In genomic region chr6:128467298-128467697, GRCm38 (mm10) we compare ENCODE assay signal across 12 mouse cellular contexts. TPM values are rescaled to one million over a fixed set of nuclear protein-coding genes. Genes with fewer than 3 reads are reported as not detected.
DNase-seq lines count a peak whose midpoint lies in the region; ATAC-seq and TF ChIP-seq lines count a peak whose summit lies in the region.
"Had no signal": no experiment of that assay in that cellular context is flagged by ENCODE, and none has a peak within 500 bp of the region (broad histone marks: within the 10 kb centered on the region; RNA-seq: fewer than 3 reads in every experiment).

No protein-coding gene starts in this region.

- peak; percentile 32; the same call in 1 of the 2 replicates for TF ChIP-seq CTCF in kidney, adult 2 months (conservative IDR thresholded peaks at IDR 0.05; ENCODE audit: insufficient read depth, insufficient read length, low read depth, low read length)
- TF ChIP-seq CTCF in stomach, postnatal 0 days (IDR thresholded peaks at IDR 0.05; ENCODE audit: low read depth) = peak; percentile 43
- no peak for TF ChIP-seq CTCF in forebrain, postnatal 0 days (IDR thresholded peaks at IDR 0.05; ENCODE audit: low read depth)

- H3K4me2 ChIP-seq in stomach, postnatal 0 days (replicated peaks; ENCODE audit: low read depth) = no peak overlapping the region
- H3K4me2 ChIP-seq in forebrain, postnatal 0 days (ENCODE audit: low read depth) = no peak overlapping the region
- H3K4me2 ChIP-seq: intestine, embryonic 15.5 days had no signal

- ATAC-seq in stomach, postnatal 0 days (ENCODE audit: low FRiP score, low TSS enrichment) = no peak
- no peak for ATAC-seq in forebrain, postnatal 0 days
- ATAC-seq in megakaryocyte-erythroid progenitor cell, adult 5-6 weeks (replicated peaks; ENCODE audit: low FRiP score, low TSS enrichment, poor library complexity, severe bottlenecking) = no peak
- ATAC-seq: intestine, embryonic 15.5 days had no signal

- no peak overlapping the region for H3K27ac ChIP-seq in kidney, adult 2 months (ENCODE audit: insufficient read depth, low read depth, low read length)
- H3K27ac ChIP-seq in stomach, postnatal 0 days (replicated peaks) = no peak overlapping the region
- no peak overlapping the region for H3K27ac ChIP-seq in forebrain, postnatal 0 days (ENCODE audit: low read depth, low read length)
- H3K27ac ChIP-seq: intestine, embryonic 15.5 days had no signal

- no peaks in the 10 kb centered on the region for H3K9me3 ChIP-seq in stomach, postnatal 0 days (ENCODE audit: control insufficient read depth, low read length)
- no peaks in the 10 kb centered on the region for H3K9me3 ChIP-seq in forebrain, postnatal 0 days (ENCODE audit: low read length)
- H3K9me3 ChIP-seq: intestine, embryonic 15.5 days had no signal

- no peak overlapping the region for H3K4me3 ChIP-seq in kidney, adult 2 months (ENCODE audit: insufficient read depth, low read depth, low read length)
- no peak overlapping the region for H3K4me3 ChIP-seq in stomach, postnatal 0 days (ENCODE audit: low read depth, low read length)
- H3K4me3 ChIP-seq in forebrain, postnatal 0 days (ENCODE audit: low read depth, low read length) = no peak overlapping the region
- H3K4me3 ChIP-seq: erythroblast, embryonic 14.5 days; intestine, embryonic 15.5 days had no signal

- TF ChIP-seq EP300 in stomach, postnatal 0 days (optimal IDR thresholded peaks at IDR 0.05) = no peak

- 45% methylated on average over 2 of the region's 2 CpGs for WGBS in kidney, adult 2 months
- 44% methylated on average over 2 of the region's 2 CpGs for WGBS in stomach, postnatal 0 days
- 50% methylated on average over 2 of the region's 2 CpGs for WGBS in forebrain, postnatal 0 days

- no peak for TF ChIP-seq POLR2A in kidney, adult 2 months (IDR thresholded peaks at IDR 0.05; ENCODE audit: low read depth, low read length)

- no peak overlapping the region for H3K9ac ChIP-seq in stomach, postnatal 0 days (ENCODE audit: low read length)
- no peak overlapping the region for H3K9ac ChIP-seq in forebrain, postnatal 0 days
- H3K9ac ChIP-seq: intestine, embryonic 15.5 days had no signal

- no peak for DNase-seq in kidney, adult 2 months
- DNase-seq in kidney, postnatal 14 days = no peak
- peak; percentile 12 for DNase-seq in thymus, postnatal 25 days
- DNase-seq in thymus, adult 18-20 months = no peak
- peak; percentile 29 for DNase-seq in adrenal gland, adult 8-10 months
- DNase-seq in stomach, postnatal 0 days (ENCODE audit: low spot score) = peak; percentile 27
- DNase-seq in forebrain, postnatal 0 days = no peak
- DNase-seq: heart, adult 18-20 months; left cerebral cortex, postnatal 4 days had no signal

- no peaks in the 10 kb centered on the region; the same call in 1 of the 2 replicates for H3K27me3 ChIP-seq in kidney, adult 2 months (replicated peaks; ENCODE audit: control insufficient read depth, insufficient read depth, low read length)
- no peaks in the 10 kb centered on the region for H3K27me3 ChIP-seq in stomach, postnatal 0 days (ENCODE audit: control insufficient read depth, insufficient read depth, low read length)
- H3K27me3 ChIP-seq in forebrain, postnatal 0 days (ENCODE audit: insufficient read depth, low read length) = no peaks in the 10 kb centered on the region
- H3K27me3 ChIP-seq: intestine, embryonic 15.5 days had no signal

- no peaks in the 10 kb centered on the region for H3K4me1 ChIP-seq in kidney, adult 2 months (ENCODE audit: control insufficient read depth, insufficient read depth, low read length)
- H3K4me1 ChIP-seq in stomach, postnatal 0 days (replicated peaks; ENCODE audit: control insufficient read depth, insufficient read depth) = no peaks in the 10 kb centered on the region
- H3K4me1 ChIP-seq in forebrain, postnatal 0 days (ENCODE audit: insufficient read depth) = no peaks in the 10 kb centered on the region
- H3K4me1 ChIP-seq: intestine, embryonic 15.5 days had no signal

- H3K36me3 ChIP-seq in kidney, adult 2 months (ENCODE audit: control insufficient read depth, insufficient read depth, low read length) = no peaks in the 10 kb centered on the region
- no peaks in the 10 kb centered on the region for H3K36me3 ChIP-seq in stomach, postnatal 0 days (ENCODE audit: control insufficient read depth, insufficient read depth, low read length)
- no peaks in the 10 kb centered on the region for H3K36me3 ChIP-seq in forebrain, postnatal 0 days (ENCODE audit: insufficient read depth)
- H3K36me3 ChIP-seq: intestine, embryonic 15.5 days had no signal

RNA-seq across cellular contexts. Expression of gene Fkbp4, which starts 28.8 kb away (rescaled TPM):
- 163 and 166 TPM in 2 replicates for polyA plus RNA-seq in kidney, adult 2 months (2012; rRNA removed)
- total RNA-seq in adrenal gland, adult 8-10 months (2022) = 100 to 1,000 TPM; 186 to 394 (median 267) TPM
- 180 TPM in 2 replicates for polyA plus RNA-seq in stomach, postnatal 0 days (2015; fragmentation: Nextera tagmentation; extraction: Ambion mirVana)
- 201 and 235 TPM in 2 replicates for total RNA-seq in forebrain, postnatal 0 days (2014; rRNA removed)
- polyA plus RNA-seq in forebrain, postnatal 0 days (2015; fragmentation: Nextera tagmentation; extraction: Ambion mirVana) = 253 and 276 TPM in 2 replicates
- 234 and 279 TPM in 2 replicates for total RNA-seq in megakaryocyte-erythroid progenitor cell, adult 5-6 weeks (2014; fragmentation: Nextera tagmentation)
- 419 and 525 TPM in 2 replicates for total RNA-seq in megakaryocyte-erythroid progenitor cell, adult 5-6 weeks (2017)

RNA-seq across cellular contexts. Expression of gene Itfg2, which starts 42.6 kb away (rescaled TPM):
- polyA plus RNA-seq in kidney, adult 2 months (2012; rRNA removed) = 19.0 and 23.5 TPM in 2 replicates
- total RNA-seq in adrenal gland, adult 8-10 months (2022) = 10 to 100 TPM; 27.1 to 38.6 (median 34.9) TPM
- 13.6 and 14.8 TPM in 2 replicates for polyA plus RNA-seq in stomach, postnatal 0 days (2015; fragmentation: Nextera tagmentation; extraction: Ambion mirVana)
- total RNA-seq in forebrain, postnatal 0 days (2014; rRNA removed) = 25.3 and 57.6 TPM in 2 replicates
- 28.1 and 33.7 TPM in 2 replicates for polyA plus RNA-seq in forebrain, postnatal 0 days (2015; fragmentation: Nextera tagmentation; extraction: Ambion mirVana)
- total RNA-seq in megakaryocyte-erythroid progenitor cell, adult 5-6 weeks (2014; fragmentation: Nextera tagmentation) = 39.1 and 52.6 TPM in 2 replicates
- total RNA-seq in megakaryocyte-erythroid progenitor cell, adult 5-6 weeks (2017) = 19.3 and 24.7 TPM in 2 replicates

RNA-seq across cellular contexts. Expression of gene Pzp, which starts 59.2 kb away (rescaled TPM):
- 0.05 and 0.23 TPM in 2 replicates for polyA plus RNA-seq in kidney, adult 2 months (2012; rRNA removed)
- 1 to 10 TPM in 1 of 4 experiments, under 1 TPM in 2, not detected in 1; 0.14 to 1.8 (median 0.73) TPM for total RNA-seq in adrenal gland, adult 8-10 months (2022)
- 1.5 and 3.1 TPM in 2 replicates for polyA plus RNA-seq in stomach, postnatal 0 days (2015; fragmentation: Nextera tagmentation; extraction: Ambion mirVana)
- total RNA-seq in forebrain, postnatal 0 days (2014; rRNA removed) = not detected in 2 replicates
- not detected in 2 replicates for polyA plus RNA-seq in forebrain, postnatal 0 days (2015; fragmentation: Nextera tagmentation; extraction: Ambion mirVana)
- not detected in 2 replicates for total RNA-seq in megakaryocyte-erythroid progenitor cell, adult 5-6 weeks (2014; fragmentation: Nextera tagmentation)
- not detected in 2 replicates for total RNA-seq in megakaryocyte-erythroid progenitor cell, adult 5-6 weeks (2017)

Comparison
In these comparisons a context has a peak if more than half of its experiments do, and no peak if none do; other contexts are left out.
1. DNase-seq: peak in thymus, postnatal 25 days (single experiment), adrenal gland, adult 8-10 months (single experiment) and stomach, postnatal 0 days (single experiment); none in kidney, adult 2 months (single experiment), kidney, postnatal 14 days (single experiment), thymus, adult 18-20 months (0 of 2) and forebrain, postnatal 0 days (single experiment).